Mouse (Mus musculus) testis, adult 2 months (tissue): ENCODE data around the gene Bckdhb. TPM values are rescaled to one million over a fixed set of nuclear protein-coding genes. Genes with fewer than 3 reads are reported as not detected.

Experiments
- H3K27ac ChIP-seq: fragments of 200-500 bp; 2 replicates; pipeline ENCODE4 v1.5.1; 2012; ENCODE audit warnings: low read depth, low read length; ENCODE audit not compliant: control insufficient read depth, insufficient read depth
- H3K27me3 ChIP-seq: fragments of 200-500 bp; 2 replicates; pipeline ENCODE4 v1.6.1; 2012; ENCODE audit warnings: mild to moderate bottlenecking, low read length, moderate library complexity; ENCODE audit not compliant: control insufficient read depth, insufficient read depth
- H3K36me3 ChIP-seq: fragments of 200-500 bp; 2 replicates; pipeline ENCODE4 v1.6.1; 2012; ENCODE audit warnings: mild to moderate bottlenecking, low read length; ENCODE audit not compliant: control insufficient read depth, insufficient read depth
- H3K4me1 ChIP-seq: fragments of 200-500 bp; 2 replicates; pipeline ENCODE4 v1.6.1; 2012; ENCODE audit warnings: low read length; ENCODE audit not compliant: control insufficient read depth, insufficient read depth
- H3K4me3 ChIP-seq: fragments of 200-500 bp; 2 replicates; pipeline ENCODE4 v1.5.1; 2012; ENCODE audit warnings: low read depth, mild to moderate bottlenecking, low read length, moderate library complexity, mixed read lengths; ENCODE audit not compliant: control insufficient read depth
- CTCF ChIP-seq: fragments of 200-500 bp; IDR thresholded peaks from 2 replicates; pipeline ENCODE4 v1.5.1; 2012; ENCODE audit warnings: low read depth, mild to moderate bottlenecking, inconsistent platforms, low read length, moderate library complexity; ENCODE audit not compliant: control insufficient read depth, insufficient read depth, insufficient replicate concordance
- POLR2A ChIP-seq: fragments of 200-500 bp; IDR thresholded peaks from 2 replicates; pipeline ENCODE4 v1.6.1; 2012; ENCODE audit warnings: low read depth, mild to moderate bottlenecking, inconsistent platforms, low read length, moderate library complexity; ENCODE audit not compliant: control insufficient read depth
- polyA plus RNA-seq: library from polyadenylated mRNA; depleted of rRNA; stranded (reverse); fragments of >200 nt; gene quantifications from 2 replicates; pipeline ENCODE4 v1.2.3, GENCODE M21; 2012

Gene Bckdhb
- polyA plus RNA-seq, 1 experiment = 4.6 TPM

- Histone ChIP-seq H3K4me1 (no peaks in the 10 kb centered on the region; the same call in 1 of the 2 replicates), H3K36me3 (no peaks in the 10 kb centered on the region), H3K4me3 (no peak overlapping the region), H3K27ac (no peak overlapping the region), H3K27me3 (no peaks in the 10 kb centered on the region)
- TF ChIP-seq CTCF = no peak
- no peak for TF ChIP-seq POLR2A
Measured at GRCm38 (mm10) chr9:84037224-84037623, 112.3 kb downstream of the Bckdhb start.

- Histone ChIP-seq H3K4me3 (no peak overlapping the region), H3K36me3 (no peaks in the 10 kb centered on the region), H3K27me3 (no peaks in the 10 kb centered on the region), H3K4me1 (no peaks in the 10 kb centered on the region; the same call in 1 of the 2 replicates), H3K27ac (no peak overlapping the region)
- TF ChIP-seq CTCF (no peak), POLR2A (no peak)
Measured at GRCm38 (mm10) chr9:84038946-84039345, 114.0 kb downstream of the Bckdhb start.

GRCm38 (mm10) chr9:84040376-84040775 is 115.4 kb downstream of the Bckdhb start:
- H3K36me3 ChIP-seq = no peaks in the 10 kb centered on the region
- TF ChIP-seq CTCF (no peak), POLR2A (no peak)
- no peaks in the 10 kb centered on the region; the same call in 1 of the 2 replicates for H3K4me1 ChIP-seq
- no peak overlapping the region for H3K4me3 ChIP-seq
- no peak overlapping the region for H3K27ac ChIP-seq
- no peaks in the 10 kb centered on the region for H3K27me3 ChIP-seq

DNA sequence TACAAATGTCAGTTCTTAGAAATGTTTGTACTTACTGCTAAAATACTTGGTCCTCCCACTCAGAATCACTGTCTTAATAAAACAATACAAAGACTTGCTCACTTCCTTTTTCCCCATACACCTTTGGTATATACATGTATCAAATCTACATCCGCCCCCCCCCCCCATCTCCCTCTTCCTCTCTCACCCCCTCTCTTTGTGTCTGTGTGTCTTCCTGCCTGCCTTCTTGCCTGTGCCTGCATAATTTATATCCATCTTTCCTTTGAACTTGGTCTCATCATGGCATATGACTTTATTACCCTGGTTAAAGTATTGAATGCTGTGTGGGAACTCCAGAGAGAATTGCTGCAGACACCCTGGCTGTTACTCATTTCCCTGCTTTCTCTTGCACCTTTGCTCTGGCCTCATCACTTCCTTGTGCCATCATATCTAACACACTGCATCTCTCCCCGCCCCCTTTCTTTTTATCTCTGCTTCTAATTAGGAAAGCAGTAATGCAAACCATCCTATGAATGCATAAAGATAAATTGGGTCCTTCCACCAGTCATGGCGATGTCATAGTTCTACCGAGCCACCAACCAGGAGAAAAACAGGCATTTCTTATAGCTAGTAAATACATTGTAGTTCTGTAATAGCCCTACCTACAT is 116.8 kb downstream of the Bckdhb start:
- H3K4me3 ChIP-seq = no peak overlapping the region
- H3K27me3 ChIP-seq = no peaks in the 10 kb centered on the region
- no peak overlapping the region for H3K27ac ChIP-seq
- TF ChIP-seq POLR2A (no peak), CTCF (no peak)
- H3K4me1 ChIP-seq = no peaks in the 10 kb centered on the region
- no peaks in the 10 kb centered on the region for H3K36me3 ChIP-seq

GRCm38 (mm10) chr9:84042539-84042938 is 117.6 kb downstream of the Bckdhb start:
- Histone ChIP-seq H3K4me1 (no peaks in the 10 kb centered on the region), H3K4me3 (no peak overlapping the region), H3K27ac (no peak overlapping the region), H3K36me3 (no peaks in the 10 kb centered on the region), H3K27me3 (no peaks in the 10 kb centered on the region)
- TF ChIP-seq CTCF = no peak
- no peak for TF ChIP-seq POLR2A

GRCm38 (mm10) chr9:84044136-84044535 is 119.2 kb downstream of the Bckdhb start:
- Histone ChIP-seq H3K4me3 (no peak overlapping the region), H3K27me3 (no peaks in the 10 kb centered on the region), H3K27ac (no peak overlapping the region), H3K36me3 (no peaks in the 10 kb centered on the region), H3K4me1 (no peaks in the 10 kb centered on the region)
- TF ChIP-seq CTCF (no peak), POLR2A (no peak)

GRCm38 (mm10) chr9:84045632-84046031 is 120.7 kb downstream of the Bckdhb start:
- Histone ChIP-seq H3K27ac (no peak overlapping the region), H3K4me1 (no peaks in the 10 kb centered on the region), H3K36me3 (no peaks in the 10 kb centered on the region), H3K4me3 (peak overlapping the region; percentile 41), H3K27me3 (no peaks in the 10 kb centered on the region)
- TF ChIP-seq CTCF = no peak
- no peak for TF ChIP-seq POLR2A

DNA sequence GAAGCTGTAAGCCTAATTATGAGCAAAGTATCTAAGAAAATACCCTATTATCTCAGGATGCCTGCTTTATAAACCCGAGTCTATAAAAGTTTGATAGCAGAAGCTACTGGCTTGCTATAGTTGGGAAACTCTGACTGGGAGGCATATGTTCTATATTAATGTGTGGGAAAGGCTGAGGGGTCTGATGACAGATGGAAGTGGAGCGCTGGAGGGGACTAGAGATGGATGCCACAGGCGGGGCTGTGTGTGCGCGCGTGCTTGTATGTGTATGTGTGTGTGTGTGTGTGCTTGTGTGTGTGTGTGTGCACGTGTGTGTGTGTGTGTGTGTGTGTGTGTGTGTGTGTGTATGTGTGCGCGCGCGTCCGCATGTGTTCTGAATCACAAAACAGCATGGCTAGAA is 121.4 kb downstream of the Bckdhb start:
- Histone ChIP-seq H3K4me3 (no peak overlapping the region), H3K27me3 (no peaks in the 10 kb centered on the region), H3K27ac (no peak overlapping the region), H3K4me1 (no peaks in the 10 kb centered on the region), H3K36me3 (no peaks in the 10 kb centered on the region)
- TF ChIP-seq CTCF = no peak
- no peak for TF ChIP-seq POLR2A
